Mouse (Mus musculus) MEL (cell line): Measurements from ENCODE around the gene Gm17509. TPM values are rescaled to one million over a fixed set of nuclear protein-coding genes. Genes with fewer than 3 reads are reported as not detected.

Source experiments
- DNase-seq: peaks from one replicate; pipeline ENCODE4 v3.0.0; 2011; ENCODE audit warnings: low read depth, low spot score
- H3K27ac ChIP-seq: 2 replicates; pipeline ENCODE4 v1.5.1; 2012; ENCODE audit warnings: low read depth, mild to moderate bottlenecking, control low read depth, low read length, moderate library complexity; ENCODE audit not compliant: control insufficient read depth
- H3K27me3 ChIP-seq, 2 experiments: fragments of 150-350 bp in 1 of 2; sonication (generic) in 1 of 2; 2 replicates each; pipeline ENCODE4 v1.6.1; 2012; ENCODE audit warnings: low read length in 2 of 2, mild to moderate bottlenecking in 2 of 2, improper control_type of control experiment in 1 of 2, moderate library complexity in 1 of 2; ENCODE audit not compliant: insufficient read depth in 2 of 2, control insufficient read depth in 1 of 2
- H3K36me3 ChIP-seq, 2 experiments: 2 replicates each; pipeline ENCODE4 v1.6.1; 2012 to 2014; ENCODE audit warnings: low read length in 2 of 2, improper control_type of control experiment in 1 of 2, inconsistent platforms in 1 of 2, mild to moderate bottlenecking in 1 of 2; ENCODE audit not compliant: insufficient read depth in 2 of 2, control insufficient read depth in 1 of 2
- H3K4me1 ChIP-seq, 2 experiments: fragments of 150-350 bp in 1 of 2; sonication (generic) in 1 of 2; 2 replicates each; pipeline ENCODE4 v1.6.1; 2012; ENCODE audit warnings: low read length in 2 of 2, improper control_type of control experiment in 1 of 2, mild to moderate bottlenecking in 1 of 2; ENCODE audit not compliant: insufficient read depth in 2 of 2, control insufficient read depth in 1 of 2
- H3K4me3 ChIP-seq, 2 experiments: fragments of 150-350 bp in 1 of 2; sonication (generic) in 1 of 2; 2 replicates each; pipeline ENCODE4 v1.5.1; 2012; ENCODE audit warnings: low read depth in 2 of 2, low read length in 2 of 2, mild to moderate bottlenecking in 2 of 2, moderate library complexity in 2 of 2, control low read depth in 1 of 2, improper control_type of control experiment in 1 of 2; ENCODE audit not compliant: control insufficient read depth in 1 of 2, insufficient read depth in 1 of 2
- H3K79me2 ChIP-seq: 2 replicates; pipeline ENCODE4 v1.6.1; 2012; ENCODE audit warnings: mild to moderate bottlenecking, low read length, moderate library complexity; ENCODE audit not compliant: control insufficient read depth, poor library complexity, insufficient read depth
- H3K9ac ChIP-seq: 2 replicates; pipeline ENCODE4 v1.6.1; 2012; ENCODE audit warnings: low read depth, mild to moderate bottlenecking, control low read depth, low read length, moderate library complexity; ENCODE audit not compliant: control insufficient read depth, poor library complexity, severe bottlenecking
- H3K9me3 ChIP-seq: fragments of 150-350 bp; sonication (generic); replicated peaks from 2 replicates; pipeline ENCODE4 v1.6.1; 2012; ENCODE audit warnings: mild to moderate bottlenecking, low read length, improper control_type of control experiment, moderate library complexity; ENCODE audit not compliant: insufficient read depth
- BHLHE40 ChIP-seq: IDR thresholded peaks from 2 replicates; pipeline ENCODE4 v1.6.1; 2012; ENCODE audit warnings: low read depth, mild to moderate bottlenecking, inconsistent platforms, low read length, improper control_type of control experiment, borderline replicate concordance
- CHD1 ChIP-seq: IDR thresholded peaks from 2 replicates; pipeline ENCODE4 v1.6.1; 2012; ENCODE audit warnings: low read depth, mild to moderate bottlenecking, inconsistent platforms, low read length, improper control_type of control experiment
- CHD2 ChIP-seq: IDR thresholded peaks from 2 replicates; pipeline ENCODE4 v1.6.1; 2011; ENCODE audit warnings: low read length, improper control_type of control experiment
- E2F4 ChIP-seq: IDR thresholded peaks from 2 replicates; pipeline ENCODE4 v1.6.1; 2011; ENCODE audit warnings: low read depth, low read length, improper control_type of control experiment, borderline replicate concordance
- ELF1 ChIP-seq: IDR thresholded peaks from 2 replicates; pipeline ENCODE4 v1.6.1; 2014; ENCODE audit warnings: low read depth, mild to moderate bottlenecking, inconsistent platforms, low read length, improper control_type of control experiment, moderate library complexity
- EP300 ChIP-seq, 2 experiments: IDR thresholded peaks; 2 replicates each; pipeline ENCODE4 v1.6.1; 2011; ENCODE audit warnings: improper control_type of control experiment in 2 of 2, low read length in 2 of 2, low read depth in 1 of 2, mild to moderate bottlenecking in 1 of 2
- JUND ChIP-seq: IDR thresholded peaks from 2 replicates; pipeline ENCODE4 v1.6.1; 2011; ENCODE audit warnings: low read depth, mild to moderate bottlenecking, improper control_type of control experiment, low read length
- KAT2A ChIP-seq: conservative IDR thresholded peaks from 2 replicates; pipeline ENCODE4 v1.6.1; 2012; ENCODE audit warnings: low read depth, low read length, improper control_type of control experiment, inconsistent platforms
- MAFK ChIP-seq: IDR thresholded peaks from 2 replicates; pipeline ENCODE4 v1.6.1; 2011; ENCODE audit warnings: low read depth, mild to moderate bottlenecking, low read length, improper control_type of control experiment, borderline replicate concordance
- MYC ChIP-seq: IDR thresholded peaks from 2 replicates; pipeline ENCODE4 v1.6.1; 2011; ENCODE audit warnings: low read depth, mild to moderate bottlenecking, low read length, improper control_type of control experiment, moderate library complexity
- NELFE ChIP-seq: IDR thresholded peaks from 2 replicates; pipeline ENCODE4 v1.6.1; 2011; ENCODE audit warnings: low read depth, low read length, improper control_type of control experiment
- POLR2AphosphoS2 ChIP-seq: IDR thresholded peaks from 2 replicates; pipeline ENCODE4 v1.6.1; 2011; ENCODE audit warnings: low read length, improper control_type of control experiment
- POLR2AphosphoS5 ChIP-seq: IDR thresholded peaks from 2 replicates; pipeline ENCODE4 v1.6.1; 2012; ENCODE audit warnings: low read depth, borderline replicate concordance, mild to moderate bottlenecking, inconsistent platforms, low read length, moderate library complexity, mixed read lengths
- RAD21 ChIP-seq: IDR thresholded peaks from 2 replicates; pipeline ENCODE4 v1.6.1; 2011; ENCODE audit warnings: mild to moderate bottlenecking, low read depth, low read length, improper control_type of control experiment
- RCOR1 ChIP-seq: IDR thresholded peaks from 2 replicates; pipeline ENCODE4 v1.6.1; 2012; ENCODE audit warnings: low read depth, mild to moderate bottlenecking, inconsistent platforms, low read length, improper control_type of control experiment
- SIN3A ChIP-seq: IDR thresholded peaks from 2 replicates; pipeline ENCODE4 v1.6.1; 2012; ENCODE audit warnings: low read length, improper control_type of control experiment, inconsistent platforms
- SMC3 ChIP-seq: IDR thresholded peaks from 2 replicates; pipeline ENCODE4 v1.6.1; 2011; ENCODE audit warnings: low read depth, low read length, improper control_type of control experiment
- TBP ChIP-seq: IDR thresholded peaks from 2 replicates; pipeline ENCODE4 v1.8.0; 2011; ENCODE audit warnings: low read depth, low read length, improper control_type of control experiment
- USF2 ChIP-seq, 2 experiments: IDR thresholded peaks; 2 replicates each; pipeline ENCODE4 v1.6.1; 2011 to 2012; ENCODE audit warnings: improper control_type of control experiment in 2 of 2, low read length in 2 of 2, borderline replicate concordance in 1 of 2, inconsistent platforms in 1 of 2, low read depth in 1 of 2, mild to moderate bottlenecking in 1 of 2; ENCODE audit not compliant: insufficient read depth in 1 of 2
- ZKSCAN1 ChIP-seq: IDR thresholded peaks from 2 replicates; pipeline ENCODE4 v1.6.1; 2012; ENCODE audit warnings: low read depth, mild to moderate bottlenecking, inconsistent platforms, low read length, improper control_type of control experiment, moderate library complexity
- polyA plus RNA-seq, 2 experiments: library from polyadenylated mRNA; stranded (reverse) in 1 of 2; unstranded in 1 of 2; fragments of >175 nt in 1 of 2; fragments of >200 nt in 1 of 2; gene quantifications; 2 replicates each; pipeline versions ENCODE4 v1.2.1 to v1.2.4; 2012; ENCODE audit warnings: low replicate concordance in 2 of 2, low read depth in 1 of 2; ENCODE audit not compliant: insufficient read length in 2 of 2, insufficient read depth in 1 of 2, missing spikeins in 1 of 2
- total RNA-seq: library from RNA; depleted of rRNA; stranded (reverse); fragments of 300-350 nt; gene quantifications from 2 replicates; pipeline ENCODE4 v1.2.3, GENCODE M21; 2012

Gm17509 gene
- total and polyA plus RNA-seq, 3 experiments, result not detected

DNA sequence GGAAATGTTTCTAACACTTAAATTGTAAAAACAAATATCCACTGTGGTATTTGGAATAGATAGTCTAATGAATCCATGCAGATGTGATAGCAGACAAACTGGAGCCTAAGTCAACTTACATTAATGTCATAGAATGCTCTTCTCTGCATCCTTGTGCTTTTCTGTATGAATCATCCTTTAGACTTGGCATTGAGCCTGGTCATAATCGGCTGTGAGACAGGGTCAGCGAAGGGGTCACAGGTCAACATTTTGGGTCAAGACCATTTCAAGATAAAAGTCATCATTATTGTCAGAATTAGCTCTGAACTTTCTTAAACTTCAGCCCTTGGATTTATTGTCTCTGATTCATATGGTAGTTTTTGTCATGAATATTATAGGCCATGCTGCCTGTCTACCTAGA is 45.3 kb upstream of the Gm17509 start:
- no peaks in the 10 kb centered on the region for H3K79me2 ChIP-seq
- H3K27ac ChIP-seq, result no peak overlapping the region
- no peak for TF ChIP-seq RCOR1
- no peak for TF ChIP-seq CHD1
- no peak for TF ChIP-seq NELFE
- TF ChIP-seq JUND, result no peak
- no peak for TF ChIP-seq TBP
- no peak for TF ChIP-seq SIN3A
- TF ChIP-seq RAD21, result no peak
- TF ChIP-seq MYC, result no peak
- TF ChIP-seq POLR2AphosphoS5, result no peak
- TF ChIP-seq ELF1, result no peak
- no peaks in the 10 kb centered on the region for H3K4me1 ChIP-seq
- H3K9me3 ChIP-seq, result no peaks in the 10 kb centered on the region
- H3K27me3 ChIP-seq, result no peaks in the 10 kb centered on the region
- no peaks in the 10 kb centered on the region for H3K36me3 ChIP-seq
- H3K4me3 ChIP-seq, result no peak overlapping the region
- H3K9ac ChIP-seq, result no peak overlapping the region
- no peak for DNase-seq

DNA sequence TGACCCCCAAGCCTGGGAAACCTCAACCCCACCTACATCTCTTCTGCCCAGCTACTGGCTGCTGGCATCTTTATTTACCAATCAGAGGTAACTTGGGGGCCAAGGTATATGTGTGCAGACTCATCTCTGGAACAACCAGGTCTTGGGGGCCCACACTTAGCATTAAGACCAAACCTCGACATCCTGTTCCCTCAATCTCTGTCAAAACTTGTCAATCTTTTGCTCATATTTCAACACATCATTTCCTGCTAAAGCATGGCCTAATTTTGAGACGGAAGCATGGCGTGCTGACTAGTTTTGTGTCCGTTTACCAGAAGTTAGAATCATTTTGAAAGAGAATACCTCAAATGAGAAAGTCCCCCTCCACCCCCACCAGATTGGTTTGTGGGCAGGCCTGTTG is 39.8 kb upstream of the Gm17509 start:
- no peak overlapping the region for H3K27ac ChIP-seq
- H3K36me3 ChIP-seq, result no peaks in the 10 kb centered on the region
- no peak for DNase-seq
- H3K79me2 ChIP-seq, result no peaks in the 10 kb centered on the region
- no peaks in the 10 kb centered on the region for H3K4me1 ChIP-seq
- no peak overlapping the region for H3K9ac ChIP-seq
- H3K9me3 ChIP-seq, result no peaks in the 10 kb centered on the region
- TF ChIP-seq SIN3A (no peak), TBP (no peak), CHD1 (no peak), BHLHE40 (no peak), CHD2 (no peak), E2F4 (no peak), ZKSCAN1 (no peak), SMC3 (no peak), POLR2AphosphoS2 (no peak), MAFK (no peak), ELF1 (no peak), USF2 (IDR thresholded peaks at IDR 0.05; ENCODE audit: borderline replicate concordance in 1 of 2, insufficient read depth in 1 of 2, low read depth in 1 of 2, low read length in 2 of 2) (no peak), EP300 (IDR thresholded peaks at IDR 0.05; ENCODE audit: low read depth in 1 of 2, low read length in 2 of 2) (no peak), KAT2A (no peak)
- H3K27me3 ChIP-seq, result no peaks in the 10 kb centered on the region
- no peak overlapping the region for H3K4me3 ChIP-seq
